ENCODE assay signal across 8 mouse cellular contexts in genomic region chr5:139138261-139138925, GRCm38 (mm10). TPM values are rescaled to one million over a fixed set of nuclear protein-coding genes. Genes with fewer than 3 reads are reported as not detected.
DNase-seq lines count a peak whose midpoint lies in the region; ATAC-seq and TF ChIP-seq lines count a peak whose summit lies in the region.

No protein-coding gene starts in this region.

- TF ChIP-seq POLR2A in lung, adult 2 months (IDR thresholded peaks at IDR 0.05; ENCODE audit: borderline replicate concordance, extremely low read depth, low read depth, low read length), result no peak
- no peak for TF ChIP-seq POLR2A in heart, adult 2 months (IDR thresholded peaks at IDR 0.05; ENCODE audit: insufficient read depth, low read depth, low read length)
- no peak for TF ChIP-seq POLR2A in thymus, adult 2 months (IDR thresholded peaks at IDR 0.05; ENCODE audit: control insufficient read depth, extremely low read depth, insufficient read depth, low read length, poor library complexity)

- no peaks in the 10 kb centered on the region for H3K9me3 ChIP-seq in lung, embryonic 15.5 days
- no peaks in the 10 kb centered on the region for H3K9me3 ChIP-seq in forebrain, embryonic 14.5 days (replicated peaks; ENCODE audit: control insufficient read depth, low read length)

- peak; percentile 24; the same call in 1 of the 2 replicates for ATAC-seq in lung, embryonic 15.5 days (ENCODE audit: borderline replicate concordance, extremely low read depth, low FRiP score, low TSS enrichment)
- ATAC-seq in forebrain, embryonic 14.5 days, result peak; percentile 83; the same call in 1 of the 2 replicates
- no peak for ATAC-seq in megakaryocyte-erythroid progenitor cell, adult 5-6 weeks (replicated peaks; ENCODE audit: low FRiP score, low TSS enrichment, poor library complexity, severe bottlenecking)

- no peak for TF ChIP-seq CTCF in lung, adult 2 months (IDR thresholded peaks at IDR 0.05; ENCODE audit: insufficient read depth, low read length)
- TF ChIP-seq CTCF in heart, adult 2 months (IDR thresholded peaks at IDR 0.05), result no peak
- no peak for TF ChIP-seq CTCF in thymus, adult 2 months (IDR thresholded peaks at IDR 0.05; ENCODE audit: borderline replicate concordance, control insufficient read depth, extremely low read depth, insufficient read depth, low read length, poor library complexity)

- intact Hi-C loops in heart, adult 2 months (cut with DNase I), result loop anchor here (5.0 kb wide), 1 partner anchor 51 kb away; no protein-coding TSS in a partner anchor

- H3K4me1 ChIP-seq in lung, embryonic 15.5 days, result peaks cover 8% of the 10 kb centered on the region; the same call in 1 of the 2 replicates
- H3K4me1 ChIP-seq in lung, adult 2 months (ENCODE audit: control insufficient read depth, insufficient read depth, low read length), result no peaks in the 10 kb centered on the region
- peaks cover 7% of the 10 kb centered on the region; the same call in 1 of the 2 replicates for H3K4me1 ChIP-seq in forebrain, embryonic 14.5 days (ENCODE audit: control insufficient read depth, insufficient read depth, low read length)
- H3K4me1 ChIP-seq in heart, adult 2 months (ENCODE audit: control insufficient read depth, insufficient read depth, low read length), result no peaks in the 10 kb centered on the region; the same call in 1 of the 2 replicates
- no peaks in the 10 kb centered on the region for H3K4me1 ChIP-seq in thymus, adult 2 months (replicated peaks; ENCODE audit: control insufficient read depth, insufficient read depth, low read length)

- no peaks in the 10 kb centered on the region for H3K27me3 ChIP-seq in lung, embryonic 15.5 days
- H3K27me3 ChIP-seq in forebrain, embryonic 14.5 days (replicated peaks; ENCODE audit: control insufficient read depth, insufficient read depth, low read length), result no peaks in the 10 kb centered on the region
- H3K27me3 ChIP-seq in heart, adult 2 months (ENCODE audit: control insufficient read depth, insufficient read depth, low read length), result no peaks in the 10 kb centered on the region
- no peaks in the 10 kb centered on the region for H3K27me3 ChIP-seq in thymus, adult 2 months (ENCODE audit: control insufficient read depth, insufficient read depth, low read length)

- DNase-seq in lung, adult 2 months, result no peak
- DNase-seq in forebrain, embryonic 14.5 days (ENCODE audit: low spot score), result peak; percentile 89
- peak; percentile 61 for DNase-seq in left cerebral cortex, adult 11 months (ENCODE audit: low spot score)
- peak; percentile 27 for DNase-seq in retina, postnatal 7 days (ENCODE audit: low read depth, low spot score)
- DNase-seq in heart, adult 2 months, result no peak
- no peak for DNase-seq in thymus, adult 2 months

- H3K4me2 ChIP-seq in lung, embryonic 15.5 days, result no peak overlapping the region
- H3K4me2 ChIP-seq in forebrain, embryonic 14.5 days (ENCODE audit: low read length), result no peak overlapping the region

- H3K79me2 ChIP-seq in heart, adult 2 months (replicated peaks; ENCODE audit: control insufficient read depth, insufficient read depth, low read length), result no peaks in the 10 kb centered on the region

- WGBS in lung, embryonic 15.5 days, result 58% methylated on average over 12 of the region's 12 CpGs
- 58% methylated on average over 12 of the region's 12 CpGs for WGBS in lung, adult 2 months
- 57% methylated on average over 12 of the region's 12 CpGs for WGBS in forebrain, embryonic 14.5 days
- WGBS in heart, adult 2 months, result 55% methylated on average over 12 of the region's 12 CpGs
- 82% methylated on average over 12 of the region's 12 CpGs for WGBS in thymus, adult 2 months

- no peak for TF ChIP-seq EP300 in heart, adult 2 months (IDR thresholded peaks at IDR 0.05; ENCODE audit: insufficient read depth, low read depth, low read length)

- H3K36me3 ChIP-seq in lung, embryonic 15.5 days, result no peaks in the 10 kb centered on the region
- no peaks in the 10 kb centered on the region for H3K36me3 ChIP-seq in forebrain, embryonic 14.5 days (ENCODE audit: control insufficient read depth, insufficient read depth, low read length)
- H3K36me3 ChIP-seq in heart, adult 2 months (ENCODE audit: control insufficient read depth, insufficient read depth, low read length), result no peaks in the 10 kb centered on the region
- H3K36me3 ChIP-seq in thymus, adult 2 months (ENCODE audit: control insufficient read depth, insufficient read depth, low read length), result no peaks in the 10 kb centered on the region

- peak overlapping the region; percentile 42; the same call in 1 of the 2 replicates for H3K27ac ChIP-seq in lung, embryonic 15.5 days
- peak overlapping the region; percentile 65; the same call in 1 of the 2 replicates for H3K27ac ChIP-seq in forebrain, embryonic 14.5 days (ENCODE audit: low read depth, low read length)
- no peak overlapping the region for H3K27ac ChIP-seq in heart, adult 2 months
- H3K27ac ChIP-seq in thymus, adult 2 months (ENCODE audit: control insufficient read depth, insufficient read depth, low read length), result no peak overlapping the region

- H3K9ac ChIP-seq in lung, embryonic 15.5 days, result no peak overlapping the region
- no peak overlapping the region for H3K9ac ChIP-seq in forebrain, embryonic 14.5 days (ENCODE audit: low read length)
- H3K9ac ChIP-seq in heart, adult 2 months (ENCODE audit: low read depth, low read length), result no peak overlapping the region

- H3K4me3 ChIP-seq in lung, embryonic 15.5 days, result no peak overlapping the region
- no peak overlapping the region for H3K4me3 ChIP-seq in lung, adult 2 months (replicated peaks; ENCODE audit: extremely low read depth, low read depth, low read length)
- no peak overlapping the region for H3K4me3 ChIP-seq in forebrain, embryonic 14.5 days (ENCODE audit: low read depth, low read length)
- no peak overlapping the region for H3K4me3 ChIP-seq in heart, adult 2 months
- H3K4me3 ChIP-seq in thymus, adult 2 months (ENCODE audit: control insufficient read depth, insufficient read depth, low read length), result no peak overlapping the region

RNA-seq across cellular contexts. Expression of gene Prkar1b, which starts 11.4 kb away (rescaled TPM):
- polyA plus RNA-seq in lung, embryonic 15.5 days (2015; fragmentation: Nextera tagmentation; extraction: Ambion mirVana), result 16.0 and 16.9 TPM in 2 replicates
- 18.8 and 19.5 TPM in 2 replicates for polyA plus RNA-seq in lung, adult 2 months (2012; rRNA removed)
- polyA plus RNA-seq in forebrain, embryonic 14.5 days (2014; fragmentation: Nextera tagmentation; extraction: Ambion mirVana), result 93.8 and 128 TPM in 2 replicates
- total RNA-seq in megakaryocyte-erythroid progenitor cell, adult 5-6 weeks (2014; fragmentation: Nextera tagmentation), result 3.1 TPM in 1 of 2 replicates, not detected in the other
- total RNA-seq in megakaryocyte-erythroid progenitor cell, adult 5-6 weeks (2017), result not detected in 2 replicates
- total RNA-seq in heart, adult 2 months (2021), result 1 to 10 TPM; 1.4 to 1.5 TPM
- 2.0 and 2.8 TPM in 2 replicates for polyA plus RNA-seq in heart, adult 2 months (2012; rRNA removed)
- polyA plus RNA-seq in thymus, adult 2 months (2012; rRNA removed), result 3.6 TPM in 2 replicates

RNA-seq across cellular contexts. Expression of gene Dnaaf5, which starts 11.6 kb away (rescaled TPM):
- polyA plus RNA-seq in lung, embryonic 15.5 days (2015; fragmentation: Nextera tagmentation; extraction: Ambion mirVana), result 6.4 and 6.6 TPM in 2 replicates
- 24.5 and 25.6 TPM in 2 replicates for polyA plus RNA-seq in lung, adult 2 months (2012; rRNA removed)
- 2.5 and 2.6 TPM in 2 replicates for polyA plus RNA-seq in forebrain, embryonic 14.5 days (2014; fragmentation: Nextera tagmentation; extraction: Ambion mirVana)
- 21.5 and 23.3 TPM in 2 replicates for total RNA-seq in megakaryocyte-erythroid progenitor cell, adult 5-6 weeks (2014; fragmentation: Nextera tagmentation)
- 8.3 and 9.5 TPM in 2 replicates for total RNA-seq in megakaryocyte-erythroid progenitor cell, adult 5-6 weeks (2017)
- total RNA-seq in heart, adult 2 months (2021), result 10 to 100 TPM; 16.1 to 16.7 TPM
- polyA plus RNA-seq in heart, adult 2 months (2012; rRNA removed), result 12.1 and 12.2 TPM in 2 replicates
- polyA plus RNA-seq in thymus, adult 2 months (2012; rRNA removed), result 50.5 and 66.5 TPM in 2 replicates

Comparison
In these comparisons a context has a peak if more than half of its experiments do, and no peak if none do; other contexts are left out.
1. H3K27ac ChIP-seq: peak in lung, embryonic 15.5 days (single experiment) and forebrain, embryonic 14.5 days (single experiment); none in heart, adult 2 months (single experiment) and thymus, adult 2 months (single experiment).
2. DNase-seq: peak in forebrain, embryonic 14.5 days (single experiment), left cerebral cortex, adult 11 months (single experiment) and retina, postnatal 7 days (single experiment); none in lung, adult 2 months (single experiment), heart, adult 2 months (0 of 2) and thymus, adult 2 months (single experiment).